Mouse (Mus musculus) forebrain, embryonic 13.5 days (tissue): ENCODE measurements around the gene Mki67. TPM values are rescaled to one million over a fixed set of nuclear protein-coding genes. Genes with fewer than 3 reads are reported as not detected.

ENCODE experiments used
- ATAC-seq: fragments of 200-750 bp; cut with Nextera tagmentation; 2 replicates; pipeline ENCODE4 v1.8.0; 2017
- H3K27ac ChIP-seq: fragments of 300-500 bp; sonication (generic); 2 replicates; pipeline ENCODE4 v1.5.1; 2015; ENCODE audit warnings: inconsistent platforms, mild to moderate bottlenecking, moderate library complexity
- H3K27me3 ChIP-seq: fragments of 300-500 bp; sonication (generic); 2 replicates; pipeline ENCODE4 v1.6.1; 2015; ENCODE audit warnings: mild to moderate bottlenecking, inconsistent platforms
- H3K36me3 ChIP-seq: fragments of 300-500 bp; sonication (generic); 2 replicates; pipeline ENCODE4 v1.6.1; 2015; ENCODE audit warnings: mild to moderate bottlenecking, inconsistent platforms; ENCODE audit not compliant: poor library complexity, severe bottlenecking
- H3K4me1 ChIP-seq: fragments of 300-500 bp; sonication (generic); 2 replicates; pipeline ENCODE4 v1.6.1; 2015; ENCODE audit warnings: inconsistent platforms
- H3K4me2 ChIP-seq: fragments of 300-500 bp; sonication (generic); 2 replicates; pipeline ENCODE4 v1.6.1; 2015; ENCODE audit warnings: inconsistent platforms, mild to moderate bottlenecking, moderate library complexity
- H3K4me3 ChIP-seq: fragments of 300-500 bp; sonication (generic); 2 replicates; pipeline ENCODE4 v1.5.1; 2015; ENCODE audit warnings: mild to moderate bottlenecking, inconsistent platforms
- H3K9ac ChIP-seq: fragments of 300-500 bp; sonication (generic); 2 replicates; pipeline ENCODE4 v1.6.1; 2015; ENCODE audit warnings: mild to moderate bottlenecking, inconsistent platforms
- H3K9me3 ChIP-seq: fragments of 300-500 bp; sonication (generic); replicated peaks from 2 replicates; pipeline ENCODE4 v1.6.1; 2016; ENCODE audit warnings: inconsistent platforms
- WGBS: fragments of 180-500 bp; shearing (Covaris S2); methylation state at CpG from one replicate; pipeline ENCODE4 v1.1.7; 2015; 5-methylcytosine and 5-hydroxymethylcytosine counted together
- polyA plus RNA-seq: library from polyadenylated mRNA; unstranded; fragments of >200 nt; fragmentation: Nextera tagmentation; extraction: Ambion mirVana; gene quantifications from 2 replicates; pipeline ENCODE4 v1.2.1, GENCODE M21; 2015

Mki67 gene
- polyA plus RNA-seq, result 40.4 and 40.9 TPM in 2 replicates

DNA sequence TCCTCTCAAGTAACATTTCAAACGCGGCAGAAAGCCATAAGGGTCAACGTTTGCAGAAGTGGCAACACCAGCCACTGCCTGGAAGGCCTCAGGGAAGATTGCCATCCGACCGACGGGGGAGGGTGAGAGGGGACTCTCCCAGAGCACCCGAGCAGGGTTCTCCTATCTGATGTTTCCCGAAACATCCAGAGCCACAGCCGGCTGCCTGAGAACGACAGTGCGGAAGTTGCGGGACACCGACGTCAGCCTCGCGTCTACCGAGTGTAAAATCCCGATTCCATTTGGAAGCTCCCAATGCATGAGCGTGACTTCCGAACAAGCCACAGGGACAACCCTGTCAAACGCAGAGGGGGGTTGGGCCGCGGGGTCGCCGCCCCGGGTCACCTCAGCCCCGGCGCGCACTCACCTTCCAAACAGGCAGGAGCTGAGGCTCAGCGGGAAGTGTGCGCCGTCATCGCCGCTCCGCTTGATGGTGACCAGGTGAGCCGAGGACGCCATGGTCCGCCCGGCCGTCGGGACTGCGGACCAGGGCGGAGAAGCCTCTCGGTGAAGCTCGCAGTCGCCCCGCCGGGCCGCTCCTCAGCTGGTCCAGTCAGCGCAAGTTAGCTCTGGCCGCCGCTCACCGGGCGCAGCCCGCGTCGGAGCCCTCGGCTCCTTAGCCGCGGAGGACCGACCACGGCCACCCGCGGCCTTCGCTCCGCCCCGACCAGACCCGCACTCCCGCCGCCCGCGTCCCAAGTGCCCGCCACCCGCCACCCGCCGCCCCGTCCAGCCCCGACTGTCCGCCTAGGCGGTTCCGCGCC is at the start of gene Mki67:
TSS of gene Mki67 (minus strand) at position 720 of the 803 bp plus-strand sequence.
- peak; percentile 11; the same call in 1 of the 2 replicates for ATAC-seq
- Histone ChIP-seq H3K4me1 (peaks cover 35% of the 10 kb centered on the region), H3K4me2 (peak within 1 kb of the TSS; percentile 72), H3K36me3 (no peaks in the 10 kb centered on the region), H3K4me3 (peak within 1 kb of the TSS; percentile 78), H3K9me3 (no peaks in the 10 kb centered on the region), H3K27ac (peak within 1 kb of the TSS; percentile 74), H3K9ac (peak within 1 kb of the TSS; percentile 89), H3K27me3 (no peaks in the 10 kb centered on the region)
- 0% methylated on average over 78 of the region's 82 CpGs for WGBS

DNA sequence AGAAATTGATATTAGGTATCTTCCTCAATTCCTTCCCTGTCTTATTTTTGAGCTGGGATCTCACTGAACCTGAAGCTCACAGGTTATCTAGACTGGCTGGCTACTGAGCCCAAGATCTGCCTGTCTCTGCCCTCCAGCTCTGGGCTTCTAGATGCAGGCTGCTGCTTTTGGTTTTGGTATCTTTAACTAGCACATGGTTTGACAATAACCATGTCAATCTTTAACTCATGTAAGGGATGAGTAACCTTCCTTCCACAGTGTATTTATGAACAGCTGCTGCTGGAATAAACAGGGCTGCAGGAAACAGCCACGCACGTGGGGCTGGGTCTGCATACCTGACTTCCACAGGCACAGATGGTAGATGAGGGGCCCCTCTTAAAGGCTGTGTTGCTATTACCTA is 47.1 kb upstream of the Mki67 start:
- Histone ChIP-seq H3K27ac (no peak overlapping the region), H3K27me3 (no peaks in the 10 kb centered on the region), H3K36me3 (no peaks in the 10 kb centered on the region), H3K4me2 (no peak overlapping the region), H3K4me3 (no peak overlapping the region), H3K4me1 (0 out of 2 replicates have a peak, but pooled peaks cover 12% of the 10 kb centered on the region), H3K9ac (no peak overlapping the region), H3K9me3 (no peaks in the 10 kb centered on the region)
- no peak for ATAC-seq
- 87% methylated on average over 2 of the region's 2 CpGs for WGBS

DNA sequence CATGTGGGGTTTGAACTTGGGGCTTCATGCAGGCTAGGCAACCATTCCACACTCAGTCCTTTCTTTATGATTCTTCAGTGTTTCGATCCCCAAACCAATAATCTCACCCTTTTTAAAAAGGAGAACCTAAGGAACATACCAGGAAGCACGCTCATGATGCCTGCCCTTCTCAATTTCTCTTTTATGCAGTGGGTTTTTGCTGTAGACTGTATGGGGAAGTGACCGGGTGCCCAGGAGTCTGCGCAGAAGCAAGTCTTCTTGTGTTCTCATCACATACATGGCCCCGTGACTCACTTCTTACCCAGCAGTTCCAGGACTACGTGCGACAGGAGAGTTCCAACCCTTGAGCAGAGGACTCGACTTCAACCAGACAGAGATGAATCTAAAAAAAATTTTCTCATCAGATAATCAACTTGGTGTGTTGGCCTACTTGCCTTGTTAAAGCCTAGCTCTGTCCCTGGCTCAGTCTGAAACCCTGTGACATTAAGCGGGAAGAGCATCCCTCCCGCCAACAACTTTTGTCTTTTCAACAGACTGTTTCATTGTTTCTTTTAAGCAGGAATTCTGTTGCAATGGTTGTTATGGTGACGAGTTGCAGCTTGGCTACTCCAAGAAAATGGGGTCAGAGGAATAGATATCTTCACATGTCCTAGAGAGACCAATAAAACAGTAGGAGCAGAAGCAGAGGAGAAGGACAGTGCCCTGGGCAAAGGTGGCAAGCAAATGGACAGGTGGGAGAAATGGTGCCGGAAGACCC is 42.8 kb upstream of the Mki67 start:
- no peak overlapping the region for H3K4me2 ChIP-seq
- no peak for ATAC-seq
- H3K9ac ChIP-seq, result no peak overlapping the region
- no peaks in the 10 kb centered on the region for H3K36me3 ChIP-seq
- H3K9me3 ChIP-seq, result no peaks in the 10 kb centered on the region
- no peak overlapping the region for H3K27ac ChIP-seq
- 73% methylated on average over 12 of the region's 12 CpGs for WGBS
- no peak overlapping the region for H3K4me3 ChIP-seq
- H3K4me1 ChIP-seq, result peaks cover 16% of the 10 kb centered on the region; the same call in 1 of the 2 replicates
- H3K27me3 ChIP-seq, result no peaks in the 10 kb centered on the region

DNA sequence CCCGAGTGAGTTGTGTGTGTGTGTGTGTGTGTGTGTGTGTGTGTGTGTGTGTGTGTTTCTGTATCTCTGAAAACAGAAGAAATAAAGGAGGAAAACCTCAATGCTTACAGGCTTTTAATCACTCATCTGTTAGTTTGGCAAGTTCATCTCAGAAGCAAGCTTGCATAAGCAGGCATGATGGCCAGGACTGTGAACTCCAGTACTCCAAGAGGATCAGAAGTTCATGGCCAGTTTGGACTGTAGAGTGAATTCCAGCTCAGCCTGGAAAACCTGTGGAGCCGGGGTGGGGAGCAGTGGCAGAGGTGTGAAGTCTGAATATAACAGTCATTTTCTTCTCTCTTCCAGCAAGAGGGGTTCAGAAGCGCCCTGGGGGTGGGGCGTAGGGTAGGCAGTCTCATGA is 42.0 kb upstream of the Mki67 start:
- peaks cover 16% of the 10 kb centered on the region; the same call in 1 of the 2 replicates for H3K4me1 ChIP-seq
- no peak for ATAC-seq
- WGBS, result 74% methylated on average over 4 of the region's 4 CpGs

DNA sequence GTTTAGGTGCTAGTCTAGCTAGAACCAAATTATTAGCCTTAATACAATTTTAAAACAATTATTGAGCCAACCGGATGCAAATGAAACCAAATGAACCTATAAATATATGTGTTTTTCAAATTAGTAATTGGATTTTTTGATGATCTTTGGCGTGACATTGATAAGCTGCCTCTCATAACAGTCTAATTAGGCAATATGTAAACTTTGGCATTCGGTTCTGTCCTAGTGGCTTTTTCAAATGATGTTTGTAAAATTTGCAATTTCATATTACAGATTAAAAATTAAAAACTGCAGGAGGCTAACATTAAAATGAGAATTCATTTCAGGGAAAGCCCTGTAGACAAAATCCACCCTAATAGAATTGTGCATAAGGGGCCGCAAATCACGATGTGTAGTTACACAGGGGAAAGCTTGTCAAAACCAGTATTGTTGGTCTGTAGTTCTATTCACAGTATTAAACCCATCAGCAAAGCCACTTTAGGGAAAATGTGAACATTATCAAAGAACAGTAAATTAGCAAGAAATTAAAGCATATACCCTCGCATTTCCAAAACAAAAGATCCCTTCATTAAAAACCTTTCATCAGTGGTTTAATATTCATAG is 40.9 kb upstream of the Mki67 start:
- ATAC-seq, result no peak
- H3K9me3 ChIP-seq, result no peaks in the 10 kb centered on the region
- no peak overlapping the region for H3K9ac ChIP-seq
- peaks cover 16% of the 10 kb centered on the region; the same call in 1 of the 2 replicates for H3K4me1 ChIP-seq
- no peak overlapping the region for H3K4me3 ChIP-seq
- no peak overlapping the region for H3K4me2 ChIP-seq
- H3K36me3 ChIP-seq, result no peaks in the 10 kb centered on the region
- no peak overlapping the region for H3K27ac ChIP-seq
- 57% methylated on average over 6 of the region's 6 CpGs for WGBS
- H3K27me3 ChIP-seq, result no peaks in the 10 kb centered on the region

More for the DNA sequence above, 42.0 kb upstream of the Mki67 start:
- H3K4me2 ChIP-seq, result no peak overlapping the region
- H3K27me3 ChIP-seq, result no peaks in the 10 kb centered on the region
- no peaks in the 10 kb centered on the region for H3K9me3 ChIP-seq
- H3K4me3 ChIP-seq, result no peak overlapping the region
- H3K9ac ChIP-seq, result no peak overlapping the region
- H3K36me3 ChIP-seq, result no peaks in the 10 kb centered on the region
- H3K27ac ChIP-seq, result no peak overlapping the region

DNA sequence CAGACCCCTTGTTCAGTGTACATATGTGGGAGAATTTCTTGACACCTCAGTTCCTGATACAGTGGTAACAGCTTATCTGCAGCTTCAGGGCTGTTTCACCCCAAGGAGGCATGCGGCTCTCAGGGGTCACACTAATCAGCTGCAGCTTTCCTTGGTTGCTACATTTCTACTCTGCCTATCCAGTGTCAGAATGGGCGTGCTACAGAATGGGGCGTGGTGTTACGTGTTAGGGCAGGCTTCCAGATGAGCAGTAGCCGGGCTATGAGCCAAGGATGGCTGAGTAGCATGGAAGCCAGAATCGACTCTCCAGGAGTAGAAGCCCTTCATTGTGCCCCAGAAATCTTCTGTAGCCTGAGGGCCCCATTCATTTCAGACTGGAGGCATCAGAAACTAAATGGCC is 32.8 kb upstream of the Mki67 start:
- no peak overlapping the region for H3K4me2 ChIP-seq
- no peak overlapping the region for H3K9ac ChIP-seq
- WGBS, result 56% methylated on average over 6 of the region's 6 CpGs
- ATAC-seq, result peak; percentile 71; the same call in 1 of the 2 replicates
- no peaks in the 10 kb centered on the region for H3K27me3 ChIP-seq
- no peaks in the 10 kb centered on the region for H3K9me3 ChIP-seq
- peaks cover 8% of the 10 kb centered on the region; the same call in 1 of the 2 replicates for H3K4me1 ChIP-seq
- no peak overlapping the region for H3K4me3 ChIP-seq
- no peaks in the 10 kb centered on the region for H3K36me3 ChIP-seq
- no peak overlapping the region for H3K27ac ChIP-seq

DNA sequence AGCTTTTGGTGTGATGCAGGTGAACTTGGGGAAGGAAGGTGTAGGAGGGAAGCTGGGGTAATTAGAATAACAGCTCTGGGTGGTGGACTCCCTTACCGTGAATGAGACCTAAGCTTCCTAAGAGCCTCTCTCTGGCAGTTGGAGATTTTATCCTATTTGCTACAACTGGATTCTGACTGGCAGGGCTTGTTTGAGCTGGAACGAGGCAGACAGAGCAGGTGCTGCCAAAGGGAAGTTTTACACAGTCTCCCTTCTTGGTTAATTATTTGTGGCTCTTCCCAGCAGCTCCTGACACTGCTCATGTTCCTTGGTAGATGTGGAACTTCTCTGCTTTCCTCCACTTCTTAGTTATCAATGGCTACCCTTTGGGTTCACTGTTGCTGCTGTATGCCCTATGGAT is 30.9 kb upstream of the Mki67 start:
- Histone ChIP-seq H3K4me3 (no peak overlapping the region), H3K4me1 (peaks cover 8% of the 10 kb centered on the region; the same call in 1 of the 2 replicates), H3K27me3 (no peaks in the 10 kb centered on the region), H3K9ac (no peak overlapping the region), H3K27ac (no peak overlapping the region), H3K9me3 (no peaks in the 10 kb centered on the region), H3K36me3 (no peaks in the 10 kb centered on the region), H3K4me2 (no peak overlapping the region)
- ATAC-seq, result no peak
- 48% methylated on average over 2 of the region's 2 CpGs for WGBS

DNA sequence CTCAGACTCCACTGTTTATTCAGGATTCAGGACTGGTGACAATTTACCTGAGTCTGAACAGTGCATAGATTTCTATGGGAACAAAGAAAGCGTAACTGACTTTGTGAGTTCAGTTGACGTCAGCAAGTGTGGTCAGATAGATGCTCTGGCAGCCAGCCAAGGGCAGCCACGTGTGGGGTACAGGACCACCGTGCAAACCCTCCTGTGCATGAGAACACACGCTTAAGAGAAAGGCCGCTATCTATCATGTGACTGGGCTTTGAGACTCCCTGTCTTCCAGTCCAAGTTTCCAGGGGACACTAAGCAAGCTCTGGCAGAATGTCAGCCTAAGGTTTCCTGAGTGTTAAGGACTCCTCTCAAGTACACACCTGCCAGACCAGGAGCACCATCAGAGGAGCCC is 30.4 kb upstream of the Mki67 start:
- ATAC-seq, result no peak
- Histone ChIP-seq H3K27me3 (no peaks in the 10 kb centered on the region), H3K4me3 (no peak overlapping the region), H3K9ac (no peak overlapping the region), H3K27ac (no peak overlapping the region), H3K9me3 (no peaks in the 10 kb centered on the region), H3K4me1 (peaks cover 8% of the 10 kb centered on the region; the same call in 1 of the 2 replicates), H3K36me3 (no peaks in the 10 kb centered on the region), H3K4me2 (no peak overlapping the region)
- 61% methylated on average over 6 of the region's 6 CpGs for WGBS

DNA sequence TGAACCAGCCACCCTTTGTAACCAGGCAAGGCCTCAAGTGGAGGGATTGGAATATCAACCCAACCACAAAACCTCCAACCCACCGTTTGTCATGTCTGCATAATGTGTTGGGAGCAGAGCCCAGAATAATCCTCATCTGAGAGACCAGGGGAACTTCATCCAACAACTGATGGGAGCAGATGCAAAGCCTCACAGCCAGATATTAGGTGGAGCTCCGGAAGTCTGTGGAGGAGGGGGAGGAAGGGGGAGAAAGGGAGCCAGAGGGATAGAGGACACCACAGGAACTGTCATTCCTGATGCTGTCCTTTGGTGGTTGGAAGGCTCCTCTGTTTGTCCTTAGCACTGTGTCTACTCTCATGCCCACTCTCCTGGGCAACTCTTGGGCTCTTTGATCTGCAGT is 28.9 kb upstream of the Mki67 start:
- Histone ChIP-seq H3K27ac (no peak overlapping the region), H3K9me3 (no peaks in the 10 kb centered on the region), H3K27me3 (no peaks in the 10 kb centered on the region), H3K4me1 (peaks cover 8% of the 10 kb centered on the region; the same call in 1 of the 2 replicates), H3K36me3 (no peaks in the 10 kb centered on the region), H3K4me3 (no peak overlapping the region), H3K4me2 (no peak overlapping the region), H3K9ac (no peak overlapping the region)
- no peak for ATAC-seq
- WGBS, result 41% methylated on average over 2 of the region's 2 CpGs

DNA sequence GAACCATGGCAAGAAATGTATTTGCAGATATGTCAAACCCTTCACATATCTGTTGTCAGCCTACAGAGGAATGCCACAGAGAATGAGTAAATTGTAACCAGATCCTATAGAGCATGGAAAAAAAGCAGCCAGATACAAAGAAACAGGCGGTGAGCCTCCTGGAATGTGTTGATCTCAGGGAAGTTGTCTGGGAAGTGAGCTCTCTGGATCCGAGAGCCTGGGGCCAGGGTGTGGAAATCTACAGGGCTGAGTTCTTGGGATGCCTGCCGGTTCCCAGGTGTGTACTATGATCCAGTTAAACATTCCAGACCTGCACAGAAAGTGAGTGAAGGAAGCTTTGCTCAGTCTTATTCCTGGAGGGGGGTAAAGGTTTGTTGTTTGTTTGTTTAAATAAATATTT is 24.3 kb upstream of the Mki67 start:
- peaks cover 7% of the 10 kb centered on the region; the same call in 1 of the 2 replicates for H3K4me1 ChIP-seq
- no peaks in the 10 kb centered on the region for H3K9me3 ChIP-seq
- no peak overlapping the region for H3K4me3 ChIP-seq
- WGBS, result 76% methylated on average over 3 of the region's 3 CpGs
- H3K9ac ChIP-seq, result no peak overlapping the region
- H3K4me2 ChIP-seq, result no peak overlapping the region
- no peaks in the 10 kb centered on the region for H3K27me3 ChIP-seq
- ATAC-seq, result no peak
- H3K27ac ChIP-seq, result no peak overlapping the region
- H3K36me3 ChIP-seq, result no peaks in the 10 kb centered on the region

DNA sequence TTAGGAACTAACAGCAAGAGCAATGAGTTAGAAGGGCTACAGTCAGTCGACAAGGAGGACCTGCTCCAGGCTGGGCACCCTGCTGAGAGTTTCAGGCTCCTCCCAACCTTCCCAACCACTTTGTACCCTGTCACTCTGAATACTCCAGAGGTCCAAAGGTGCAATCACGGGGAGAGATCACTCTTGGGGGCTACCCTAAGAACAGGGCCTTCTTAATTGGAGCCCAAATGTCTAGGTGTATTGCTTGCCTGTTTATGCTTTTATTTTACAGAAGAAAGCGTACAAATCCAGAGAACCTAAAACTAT is 20.4 kb upstream of the Mki67 start:
- Histone ChIP-seq H3K4me2 (no peak overlapping the region), H3K9me3 (no peaks in the 10 kb centered on the region), H3K4me1 (peaks cover 7% of the 10 kb centered on the region; the same call in 1 of the 2 replicates), H3K9ac (no peak overlapping the region), H3K36me3 (no peaks in the 10 kb centered on the region), H3K27me3 (no peaks in the 10 kb centered on the region), H3K27ac (no peak overlapping the region), H3K4me3 (no peak overlapping the region)
- peak; percentile 60 for ATAC-seq
- WGBS, result 47% methylated on average over 3 of the region's 3 CpGs
